Mouse (Mus musculus) brain, embryonic 14.5 days (tissue): Measurements from ENCODE around the gene Trim38.

Source experiments
- CTCF ChIP-seq: fragments of 200-500 bp; IDR thresholded peaks from 2 replicates; pipeline ENCODE4 v1.5.1; 2012; ENCODE audit warnings: inconsistent platforms, mild to moderate bottlenecking, moderate library complexity, borderline replicate concordance; ENCODE audit not compliant: insufficient read depth, insufficient read length; ENCODE audit errors: extremely low read depth
- POLR2A ChIP-seq: fragments of 200-500 bp; IDR thresholded peaks from 2 replicates; pipeline ENCODE4 v1.6.1; 2012; ENCODE audit warnings: mild to moderate bottlenecking, inconsistent platforms, borderline replicate concordance; ENCODE audit not compliant: poor library complexity, insufficient read depth, insufficient read length, severe bottlenecking; ENCODE audit errors: extremely low read depth

- TF ChIP-seq CTCF (no peak), POLR2A (no peak)
Observed at GRCm38 (mm10) chr13:23751478-23751956, 18.2 kb upstream of the Trim38 start.
